Comparison of ENCODE assay signal across 8 mouse cellular contexts in the genomic region with DNA sequence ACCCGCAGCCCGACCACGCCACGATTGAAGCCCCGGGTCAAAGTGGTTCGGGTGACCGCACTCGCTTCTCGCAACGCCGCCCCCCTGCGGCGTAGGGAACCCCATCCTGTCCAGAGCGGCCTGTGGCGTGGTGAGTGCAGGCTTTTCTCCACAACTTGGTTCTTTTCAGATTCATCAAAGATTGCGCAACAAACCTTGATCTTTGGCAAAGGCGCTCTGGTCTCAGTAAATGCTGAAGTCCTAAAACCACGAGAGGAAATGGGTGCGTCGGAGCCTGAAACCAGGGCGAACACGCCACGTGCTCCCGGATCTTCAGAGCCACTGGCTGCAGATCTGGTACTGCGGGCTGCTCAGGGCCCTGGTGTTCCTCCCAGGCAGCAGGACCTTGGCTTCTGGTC. TPM values are rescaled to one million over a fixed set of nuclear protein-coding genes. Genes with fewer than 3 reads are reported as not detected.
DNase-seq lines count a peak whose midpoint lies in the region; ATAC-seq and TF ChIP-seq lines count a peak whose summit lies in the region.

No protein-coding gene starts in this region.

- H3K27ac ChIP-seq in gastrocnemius, adult 2 months: peak overlapping the region; percentile 88
- no peak overlapping the region for H3K27ac ChIP-seq in hindbrain, embryonic 15.5 days (replicated peaks)
- no peak overlapping the region for H3K27ac ChIP-seq in liver, embryonic 11.5 days (ENCODE audit: low read depth, low read length)
- no peak overlapping the region for H3K27ac ChIP-seq in midbrain, embryonic 16.5 days (ENCODE audit: low read length)

- ATAC-seq in hindbrain, embryonic 15.5 days (ENCODE audit: low FRiP score, low read depth): peak; percentile 57
- no peak for ATAC-seq in liver, embryonic 11.5 days (replicated peaks; ENCODE audit: low FRiP score)
- peak; percentile 46; the same call in 1 of the 2 replicates for ATAC-seq in midbrain, embryonic 16.5 days

- peak; percentile 41 to 52 for DNase-seq in right cerebral cortex, postnatal 10 days (ENCODE audit: low spot score in 2 of 2)
- no peak for DNase-seq in right cerebral cortex, postnatal 36 days (ENCODE audit: low spot score in 2 of 2)
- peak; percentile 72 to 80 for DNase-seq in adrenal gland, postnatal 36 days
- DNase-seq in gastrocnemius, adult 2 months: peak; percentile 80
- peak; percentile 62 for DNase-seq in liver, embryonic 11.5 days (ENCODE audit: low spot score)
- peak; percentile 37 for DNase-seq in thymus, postnatal 0 days (ENCODE audit: low spot score)

- H3K4me2 ChIP-seq in hindbrain, embryonic 15.5 days: peak overlapping the region; percentile 100
- peak overlapping the region; percentile 86 for H3K4me2 ChIP-seq in liver, embryonic 11.5 days
- H3K4me2 ChIP-seq in midbrain, embryonic 16.5 days (ENCODE audit: low read length): peak overlapping the region; percentile 100

- intact Hi-C loops in gastrocnemius, adult 2 months (cut with DNase I): no loop called here

- no peaks in the 10 kb centered on the region for H3K9me3 ChIP-seq in hindbrain, embryonic 15.5 days
- no peaks in the 10 kb centered on the region for H3K9me3 ChIP-seq in liver, embryonic 11.5 days (ENCODE audit: control insufficient read depth, low read length)
- H3K9me3 ChIP-seq in midbrain, embryonic 16.5 days (replicated peaks; ENCODE audit: control insufficient read depth, low read length, poor library complexity, severe bottlenecking): no peaks in the 10 kb centered on the region

- peaks cover 45% of the 10 kb centered on the region for H3K27me3 ChIP-seq in hindbrain, embryonic 15.5 days
- peaks cover 48% of the 10 kb centered on the region for H3K27me3 ChIP-seq in liver, embryonic 11.5 days (replicated peaks; ENCODE audit: control insufficient read depth, insufficient read depth, low read length)
- peaks cover 31% of the 10 kb centered on the region for H3K27me3 ChIP-seq in midbrain, embryonic 16.5 days (ENCODE audit: control insufficient read depth, insufficient read depth, low read depth, low read length)

- peak; percentile 38 for TF ChIP-seq CTCF in gastrocnemius, adult 2 months (IDR thresholded peaks at IDR 0.05)

- no peaks in the 10 kb centered on the region for H3K36me3 ChIP-seq in hindbrain, embryonic 15.5 days
- no peaks in the 10 kb centered on the region for H3K36me3 ChIP-seq in liver, embryonic 11.5 days (ENCODE audit: control insufficient read depth, insufficient read depth, low read length)
- no peaks in the 10 kb centered on the region for H3K36me3 ChIP-seq in midbrain, embryonic 16.5 days (ENCODE audit: control insufficient read depth, insufficient read depth, low read length)

- H3K4me1 ChIP-seq in hindbrain, embryonic 15.5 days (replicated peaks): peaks cover 30% of the 10 kb centered on the region
- no peaks in the 10 kb centered on the region for H3K4me1 ChIP-seq in liver, embryonic 11.5 days (replicated peaks; ENCODE audit: control insufficient read depth, insufficient read depth, low read length)
- H3K4me1 ChIP-seq in midbrain, embryonic 16.5 days (ENCODE audit: control insufficient read depth, insufficient read depth, low read length): peaks cover 6% of the 10 kb centered on the region; the same call in 1 of the 2 replicates

- peak overlapping the region; percentile 90 for H3K4me3 ChIP-seq in gastrocnemius, adult 2 months
- H3K4me3 ChIP-seq in hindbrain, embryonic 15.5 days: peak overlapping the region; percentile 60
- peak overlapping the region; percentile 57 for H3K4me3 ChIP-seq in liver, embryonic 11.5 days (ENCODE audit: low read depth, low read length)
- H3K4me3 ChIP-seq in midbrain, embryonic 16.5 days (ENCODE audit: low read depth, low read length): peak overlapping the region; percentile 65

- WGBS in hindbrain, embryonic 15.5 days: 1% methylated on average over 25 of the region's 25 CpGs
- WGBS in liver, embryonic 11.5 days: under 1% methylated on average over 25 of the region's 25 CpGs
- WGBS in midbrain, embryonic 16.5 days: 1% methylated on average over 25 of the region's 25 CpGs

- H3K9ac ChIP-seq in hindbrain, embryonic 15.5 days: peak overlapping the region; percentile 51
- peak overlapping the region; percentile 56 for H3K9ac ChIP-seq in liver, embryonic 11.5 days (ENCODE audit: low read depth, low read length)
- H3K9ac ChIP-seq in midbrain, embryonic 16.5 days (ENCODE audit: low read depth, low read length): peak overlapping the region; percentile 69

RNA-seq across cellular contexts. Expression of gene Prkag2, which starts 0.7 kb away (rescaled TPM):
- 10 to 100 TPM; 36.8 to 42.7 TPM for total RNA-seq in adrenal gland, postnatal 36 days (2021)
- 10 to 100 TPM; 10.7 to 11.0 TPM for total RNA-seq in gastrocnemius, adult 2 months (2021)
- polyA plus RNA-seq in hindbrain, embryonic 15.5 days (2015; fragmentation: Nextera tagmentation; extraction: Ambion mirVana): 93.2 and 94.7 TPM in 2 replicates
- polyA plus RNA-seq in liver, embryonic 11.5 days (2014; fragmentation: Nextera tagmentation; extraction: Ambion mirVana): 12.8 and 15.8 TPM in 2 replicates
- 112 and 118 TPM in 2 replicates for polyA plus RNA-seq in midbrain, embryonic 16.5 days (2015; fragmentation: Nextera tagmentation; extraction: Ambion mirVana)
- polyA plus RNA-seq in thymus, postnatal 0 days (2015; fragmentation: Nextera tagmentation; extraction: Ambion mirVana): 31.2 and 34.9 TPM in 2 replicates

Comparison
In these comparisons a context has a peak if more than half of its experiments do, and no peak if none do; other contexts are left out.
1. DNase-seq: peak in right cerebral cortex, postnatal 10 days (2 of 2), adrenal gland, postnatal 36 days (2 of 2), gastrocnemius, adult 2 months (single experiment), liver, embryonic 11.5 days (single experiment) and thymus, postnatal 0 days (single experiment); none in right cerebral cortex, postnatal 36 days (0 of 2).
2. Peak in every context shown above with its lines, with median percentiles within 50 percentile points of each other: H3K4me3 ChIP-seq, H3K4me2 ChIP-seq and H3K9ac ChIP-seq.